Mouse (Mus musculus) yolk sac, embryonic 10.5 days (tissue): ENCODE measurements around the gene Fsip1.
"Not testable (repeated sequence)": the region's sequence is repeated elsewhere in the genome, so short reads cannot be mapped to it uniquely, and the experiment has no call there.

ENCODE experiments used
- DNase-seq: peaks from one replicate; pipeline ENCODE4 v3.0.0-alpha.2; 2017; ENCODE audit warnings: low spot score

Gene Fsip1

GRCm38 (mm10) chr2:118174558-118175383 is 82.0 kb downstream of the Fsip1 start:
- DNase-seq, result peak; percentile 21

- no peak for DNase-seq
Measured at GRCm38 (mm10) chr2:118168225-118168624, 88.5 kb downstream of the Fsip1 start.

- DNase-seq, result no peak
Measured at GRCm38 (mm10) chr2:118167731-118168130, 89.0 kb downstream of the Fsip1 start.

GRCm38 (mm10) chr2:118165691-118166090 is 91.1 kb downstream of the Fsip1 start:
- DNase-seq, result no peak

- no peak for DNase-seq
Measured at GRCm38 (mm10) chr2:118164137-118164536, 92.6 kb downstream of the Fsip1 start.

GRCm38 (mm10) chr2:118162486-118162885 is 94.3 kb downstream of the Fsip1 start:
- DNase-seq, result no peak

GRCm38 (mm10) chr2:118160991-118161390 is 95.8 kb downstream of the Fsip1 start:
- DNase-seq, result no peak

- peak; percentile 4 for DNase-seq
Measured at GRCm38 (mm10) chr2:118160547-118160946, 96.2 kb downstream of the Fsip1 start.

- no peak for DNase-seq
Measured at GRCm38 (mm10) chr2:118159126-118159525, 97.6 kb downstream of the Fsip1 start.

GRCm38 (mm10) chr2:118158095-118158494 is 98.7 kb downstream of the Fsip1 start:
- no peak for DNase-seq

GRCm38 (mm10) chr2:118149855-118150563 is 106.8 kb downstream of the Fsip1 start:
- no peak for DNase-seq

GRCm38 (mm10) chr2:118148321-118149142 is 108.2 kb downstream of the Fsip1 start:
- no peak for DNase-seq

- DNase-seq, result not testable (repeated sequence)
Measured at GRCm38 (mm10) chr2:118147749-118148148, 109.0 kb downstream of the Fsip1 start.

GRCm38 (mm10) chr2:118141651-118142050 is 115.1 kb downstream of the Fsip1 start:
- DNase-seq, result no peak

- no peak for DNase-seq
Measured at GRCm38 (mm10) chr2:118139261-118139660, 117.5 kb downstream of the Fsip1 start.

GRCm38 (mm10) chr2:118137776-118138175 is 119.0 kb downstream of the Fsip1 start:
- DNase-seq, result no peak

GRCm38 (mm10) chr2:118137071-118137470 is 119.7 kb downstream of the Fsip1 start:
- DNase-seq, result no peak

GRCm38 (mm10) chr2:118128313-118128712 is 128.5 kb downstream of the Fsip1 start:
- no peak for DNase-seq

- no peak for DNase-seq
Measured at GRCm38 (mm10) chr2:118127516-118128288, 129.1 kb downstream of the Fsip1 start.

- no peak for DNase-seq
Measured at GRCm38 (mm10) chr2:118125943-118126470, 130.8 kb downstream of the Fsip1 start.

- DNase-seq, result no peak
Measured at GRCm38 (mm10) chr2:118125211-118125939, 131.4 kb downstream of the Fsip1 start.
